Mouse (Mus musculus) brain, embryonic 14.5 days (tissue): ENCODE results near the gene Gm15517.

Source experiments
- CTCF ChIP-seq: fragments of 200-500 bp; IDR thresholded peaks from 2 replicates; pipeline ENCODE4 v1.5.1; 2012; ENCODE audit warnings: inconsistent platforms, mild to moderate bottlenecking, moderate library complexity, borderline replicate concordance; ENCODE audit not compliant: insufficient read depth, insufficient read length; ENCODE audit errors: extremely low read depth
- POLR2A ChIP-seq: fragments of 200-500 bp; IDR thresholded peaks from 2 replicates; pipeline ENCODE4 v1.6.1; 2012; ENCODE audit warnings: mild to moderate bottlenecking, inconsistent platforms, borderline replicate concordance; ENCODE audit not compliant: poor library complexity, insufficient read depth, insufficient read length, severe bottlenecking; ENCODE audit errors: extremely low read depth

DNA sequence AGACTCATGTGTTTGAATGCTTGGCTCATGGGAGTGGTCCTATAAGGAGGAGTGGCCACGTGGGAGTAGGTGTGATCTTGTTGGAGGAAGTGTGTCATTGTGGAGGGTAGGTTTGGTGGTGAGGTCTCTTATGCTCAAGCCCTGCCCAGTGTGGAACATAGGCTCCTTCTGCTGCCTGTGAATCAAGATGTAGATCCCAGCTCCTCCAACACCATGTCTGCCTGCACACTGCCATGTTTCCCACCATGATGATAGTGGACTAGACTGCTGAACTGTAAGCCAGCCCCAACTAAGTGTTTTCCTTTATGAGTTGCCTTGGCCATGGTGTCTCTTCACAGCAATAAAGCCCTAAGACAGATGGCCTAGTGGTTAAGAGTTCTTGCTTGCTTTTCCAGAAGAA is 17.2 kb upstream of the Gm15517 start:
- TF ChIP-seq CTCF (no peak), POLR2A (no peak)
